Mouse (Mus musculus): ENCODE data around the gene Ankrd61. TPM values are rescaled to one million over a fixed set of nuclear protein-coding genes. Genes with fewer than 3 reads are reported as not detected.
A peak's percentile ranks its signal among the peaks of the same experiment; 100 is the strongest.

The Ankrd61 gene
- polyA plus RNA-seq, 1 experiment from 2014 or later: 0.55 TPM

GRCm38 (mm10) chr5:143929291-143929690 is 31.8 kb upstream of the Ankrd61 start:
- Histone ChIP-seq H3K36me3 (replicated peaks; ENCODE audit: control insufficient read depth, insufficient read depth) (peaks cover 74% of the 10 kb centered on the region), H3K4me3 (replicated peaks; ENCODE audit: low read length) (no peak overlapping the region), H3K27me3 (ENCODE audit: control insufficient read depth, insufficient read depth, low read length) (no peaks in the 10 kb centered on the region), H3K9me3 (ENCODE audit: control insufficient read depth, low read length) (no peaks in the 10 kb centered on the region), H3K27ac (no peak overlapping the region), H3K4me1 (replicated peaks; ENCODE audit: control insufficient read depth, insufficient read depth, low read length) (no peaks in the 10 kb centered on the region), H3K9ac (no peak overlapping the region), H3K4me2 (replicated peaks) (no peak overlapping the region)
- no peak for ATAC-seq (ENCODE audit: low FRiP score)
- DNase-seq (ENCODE audit: low spot score): no peak
- 93% methylated on average over 4 of the region's 4 CpGs for WGBS

- H3K4me1 ChIP-seq (replicated peaks; ENCODE audit: control insufficient read depth, insufficient read depth, low read length): no peaks in the 10 kb centered on the region
- H3K4me2 ChIP-seq (replicated peaks): no peak within 1 kb of the TSS
- no peaks in the 10 kb centered on the region for H3K27me3 ChIP-seq (ENCODE audit: control insufficient read depth, insufficient read depth, low read length)
- DNase-seq (ENCODE audit: low spot score) (no peak), ATAC-seq (ENCODE audit: low FRiP score) (no peak)
- no peaks in the 10 kb centered on the region for H3K9me3 ChIP-seq (ENCODE audit: control insufficient read depth, low read length)
- H3K36me3 ChIP-seq (replicated peaks; ENCODE audit: control insufficient read depth, insufficient read depth): peaks cover 86% of the 10 kb centered on the region
- H3K9ac ChIP-seq: no peak within 1 kb of the TSS
- H3K4me3 ChIP-seq (replicated peaks; ENCODE audit: low read length): no peak within 1 kb of the TSS
- H3K27ac ChIP-seq: no peak within 1 kb of the TSS
- WGBS: 96% methylated on average over 8 of the region's 8 CpGs
Measured at GRCm38 (mm10) chr5:143927875-143928274, 30.4 kb upstream of the Ankrd61 start, which contains the start of gene Gm42421. TSS of gene Gm42421 (plus strand) at chr5:143928175.

GRCm38 (mm10) chr5:143924781-143925452 is 27.4 kb upstream of the Ankrd61 start:
- Histone ChIP-seq H3K4me2 (replicated peaks) (no peak overlapping the region), H3K27me3 (ENCODE audit: control insufficient read depth, insufficient read depth, low read length) (no peaks in the 10 kb centered on the region), H3K9ac (no peak overlapping the region), H3K4me1 (replicated peaks; ENCODE audit: control insufficient read depth, insufficient read depth, low read length) (no peaks in the 10 kb centered on the region), H3K36me3 (replicated peaks; ENCODE audit: control insufficient read depth, insufficient read depth) (peaks cover 90% of the 10 kb centered on the region), H3K27ac (no peak overlapping the region), H3K9me3 (ENCODE audit: control insufficient read depth, low read length) (no peaks in the 10 kb centered on the region), H3K4me3 (replicated peaks; ENCODE audit: low read length) (no peak overlapping the region)
- 90% methylated on average over 6 of the region's 6 CpGs for whole genome bisulfite sequencing
- no peak for DNase-seq (ENCODE audit: low spot score)
- ATAC-seq (ENCODE audit: low FRiP score): no peak

- Histone ChIP-seq H3K27me3 (ENCODE audit: control insufficient read depth, insufficient read depth, low read length) (no peaks in the 10 kb centered on the region), H3K4me3 (replicated peaks; ENCODE audit: low read length) (no peak overlapping the region), H3K9ac (no peak overlapping the region), H3K9me3 (ENCODE audit: control insufficient read depth, low read length) (no peaks in the 10 kb centered on the region), H3K36me3 (replicated peaks; ENCODE audit: control insufficient read depth, insufficient read depth) (peaks cover 85% of the 10 kb centered on the region), H3K4me1 (replicated peaks; ENCODE audit: control insufficient read depth, insufficient read depth, low read length) (no peaks in the 10 kb centered on the region), H3K27ac (no peak overlapping the region), H3K4me2 (replicated peaks) (no peak overlapping the region)
- WGBS: 95% methylated on average over 3 of the region's 3 CpGs
- ATAC-seq (ENCODE audit: low FRiP score) (no peak), DNase-seq (ENCODE audit: low spot score) (no peak)
Measured at GRCm38 (mm10) chr5:143918120-143918519, 20.6 kb upstream of the Ankrd61 start.

- H3K4me2 ChIP-seq (replicated peaks): no peak overlapping the region
Measured at GRCm38 (mm10) chr5:143917418-143917817, 19.9 kb upstream of the Ankrd61 start.

GRCm38 (mm10) chr5:143916221-143916620 is 18.7 kb upstream of the Ankrd61 start:
- Histone ChIP-seq H3K9ac (no peak overlapping the region), H3K9me3 (ENCODE audit: control insufficient read depth, low read length) (no peaks in the 10 kb centered on the region), H3K27ac (no peak overlapping the region), H3K4me1 (replicated peaks; ENCODE audit: control insufficient read depth, insufficient read depth, low read length) (no peaks in the 10 kb centered on the region), H3K27me3 (ENCODE audit: control insufficient read depth, insufficient read depth, low read length) (no peaks in the 10 kb centered on the region), H3K4me2 (replicated peaks) (no peak overlapping the region), H3K36me3 (replicated peaks; ENCODE audit: control insufficient read depth, insufficient read depth) (peaks cover 68% of the 10 kb centered on the region), H3K4me3 (replicated peaks; ENCODE audit: low read length) (no peak overlapping the region)
- 90% methylated on average over 9 of the region's 9 CpGs for WGBS
- no peak for ATAC-seq (ENCODE audit: low FRiP score)
- DNase-seq (ENCODE audit: low spot score): no peak

More at GRCm38 (mm10) chr5:143917418-143917817, 19.9 kb upstream of the Ankrd61 start:
- Histone ChIP-seq H3K27ac (no peak overlapping the region), H3K36me3 (replicated peaks; ENCODE audit: control insufficient read depth, insufficient read depth) (peaks cover 78% of the 10 kb centered on the region), H3K9ac (no peak overlapping the region), H3K4me3 (replicated peaks; ENCODE audit: low read length) (no peak overlapping the region), H3K9me3 (ENCODE audit: control insufficient read depth, low read length) (no peaks in the 10 kb centered on the region), H3K27me3 (ENCODE audit: control insufficient read depth, insufficient read depth, low read length) (no peaks in the 10 kb centered on the region), H3K4me1 (replicated peaks; ENCODE audit: control insufficient read depth, insufficient read depth, low read length) (no peaks in the 10 kb centered on the region)
- peak; percentile 49 for DNase-seq (ENCODE audit: low spot score)
- WGBS: 45% methylated on average over 5 of the region's 5 CpGs
- ATAC-seq (ENCODE audit: low FRiP score): no peak

- Histone ChIP-seq H3K4me2 (replicated peaks) (peak within 1 kb of the TSS; percentile 71), H3K9me3 (ENCODE audit: control insufficient read depth, low read length) (no peaks in the 10 kb centered on the region), H3K27me3 (ENCODE audit: control insufficient read depth, insufficient read depth, low read length) (no peaks in the 10 kb centered on the region), H3K4me1 (replicated peaks; ENCODE audit: control insufficient read depth, insufficient read depth, low read length) (peaks cover 22% of the 10 kb centered on the region), H3K9ac (peak within 1 kb of the TSS; percentile 59), H3K36me3 (replicated peaks; ENCODE audit: control insufficient read depth, insufficient read depth) (peaks cover 24% of the 10 kb centered on the region), H3K4me3 (replicated peaks; ENCODE audit: low read length) (peak within 1 kb of the TSS; percentile 51), H3K27ac (peak within 1 kb of the TSS; percentile 86)
- ATAC-seq (ENCODE audit: low FRiP score) (peak; percentile 99), DNase-seq (ENCODE audit: low spot score) (peak; percentile 99)
- WGBS: under 1% methylated on average over 70 of the region's 70 CpGs
Measured at GRCm38 (mm10) chr5:143909417-143910400, 12.2 kb upstream of the Ankrd61 start, which contains the start of the genes Aimp2 and Pms2. TSS of gene Aimp2 (minus strand) at chr5:143909847. TSS of gene Pms2 (plus strand) at chr5:143909964.

- peaks cover 22% of the 10 kb centered on the region for H3K4me1 ChIP-seq (replicated peaks; ENCODE audit: control insufficient read depth, insufficient read depth, low read length)
- 5% methylated on average over 9 of the region's 9 CpGs for WGBS
- peak overlapping the region; percentile 55 for H3K4me2 ChIP-seq (replicated peaks)
- H3K27ac ChIP-seq: peak overlapping the region; percentile 86
- ATAC-seq (ENCODE audit: low FRiP score): no peak
- H3K9ac ChIP-seq: peak overlapping the region; percentile 59
- peak overlapping the region; percentile 51 for H3K4me3 ChIP-seq (replicated peaks; ENCODE audit: low read length)
- H3K27me3 ChIP-seq (ENCODE audit: control insufficient read depth, insufficient read depth, low read length): no peaks in the 10 kb centered on the region
- H3K36me3 ChIP-seq (replicated peaks; ENCODE audit: control insufficient read depth, insufficient read depth): peaks cover 26% of the 10 kb centered on the region
- H3K9me3 ChIP-seq (ENCODE audit: control insufficient read depth, low read length): no peaks in the 10 kb centered on the region
- no peak for DNase-seq (ENCODE audit: low spot score)
Measured at GRCm38 (mm10) chr5:143908926-143909325, 11.4 kb upstream of the Ankrd61 start.

- Histone ChIP-seq H3K27me3 (ENCODE audit: control insufficient read depth, insufficient read depth, low read length) (no peaks in the 10 kb centered on the region), H3K27ac (no peak overlapping the region), H3K9me3 (ENCODE audit: control insufficient read depth, low read length) (no peaks in the 10 kb centered on the region), H3K4me1 (replicated peaks; ENCODE audit: control insufficient read depth, insufficient read depth, low read length) (peaks cover 22% of the 10 kb centered on the region), H3K4me2 (replicated peaks) (no peak overlapping the region), H3K9ac (no peak overlapping the region), H3K4me3 (replicated peaks; ENCODE audit: low read length) (no peak overlapping the region), H3K36me3 (replicated peaks; ENCODE audit: control insufficient read depth, insufficient read depth) (peaks cover 45% of the 10 kb centered on the region)
- WGBS: 92% methylated on average over 8 of the region's 8 CpGs
- ATAC-seq (ENCODE audit: low FRiP score): no peak
- no peak for DNase-seq (ENCODE audit: low spot score)
Measured at GRCm38 (mm10) chr5:143906429-143906828, 8.9 kb upstream of the Ankrd61 start.
